Mouse (Mus musculus) forebrain, embryonic 15.5 days (tissue): ENCODE results near the gene Zdhhc5. TPM values are rescaled to one million over a fixed set of nuclear protein-coding genes. Genes with fewer than 3 reads are reported as not detected.

Experiments used
- ATAC-seq: fragments of 200-750 bp; cut with Nextera tagmentation; replicated peaks from 2 replicates; pipeline ENCODE4 v1.8.0; 2017; ENCODE audit warnings: mild to moderate bottlenecking, moderate TSS enrichment, moderate library complexity
- H3K27ac ChIP-seq: fragments of 300-500 bp; sonication (generic); replicated peaks from 2 replicates; pipeline ENCODE4 v1.5.1; 2015; ENCODE audit warnings: mild to moderate bottlenecking, inconsistent platforms
- H3K27me3 ChIP-seq: fragments of 300-500 bp; sonication (generic); 2 replicates; pipeline ENCODE4 v1.6.1; 2015; ENCODE audit warnings: inconsistent platforms
- H3K36me3 ChIP-seq: fragments of 300-500 bp; sonication (generic); 2 replicates; pipeline ENCODE4 v1.6.1; 2015; ENCODE audit warnings: mild to moderate bottlenecking, inconsistent platforms
- H3K4me1 ChIP-seq: fragments of 300-500 bp; sonication (generic); 2 replicates; pipeline ENCODE4 v1.6.1; 2015; ENCODE audit warnings: inconsistent platforms
- H3K4me2 ChIP-seq: fragments of 300-500 bp; sonication (generic); replicated peaks from 2 replicates; pipeline ENCODE4 v1.6.1; 2015; ENCODE audit warnings: mild to moderate bottlenecking, inconsistent platforms
- H3K4me3 ChIP-seq: fragments of 300-500 bp; sonication (generic); 2 replicates; pipeline ENCODE4 v1.5.1; 2015; ENCODE audit warnings: mild to moderate bottlenecking, inconsistent platforms
- H3K9ac ChIP-seq: fragments of 300-500 bp; sonication (generic); replicated peaks from 2 replicates; pipeline ENCODE4 v1.6.1; 2015; ENCODE audit warnings: mild to moderate bottlenecking, inconsistent platforms
- H3K9me3 ChIP-seq: fragments of 300-500 bp; sonication (generic); 2 replicates; pipeline ENCODE4 v1.6.1; 2016; ENCODE audit warnings: inconsistent platforms
- WGBS: fragments of 180-500 bp; shearing (Covaris S2); methylation state at CpG from one replicate; pipeline ENCODE4 v1.1.7; 2015; ENCODE audit warnings: mixed read lengths; 5-methylcytosine and 5-hydroxymethylcytosine counted together
- polyA plus RNA-seq: library from polyadenylated mRNA; unstranded; fragments of >200 nt; fragmentation: Nextera tagmentation; extraction: Ambion mirVana; gene quantifications from 2 replicates; pipeline ENCODE4 v1.2.1, GENCODE M21; 2015

Gene Zdhhc5
- polyA plus RNA-seq, 1 experiment from 2014 or later, result 19.3 TPM

DNA sequence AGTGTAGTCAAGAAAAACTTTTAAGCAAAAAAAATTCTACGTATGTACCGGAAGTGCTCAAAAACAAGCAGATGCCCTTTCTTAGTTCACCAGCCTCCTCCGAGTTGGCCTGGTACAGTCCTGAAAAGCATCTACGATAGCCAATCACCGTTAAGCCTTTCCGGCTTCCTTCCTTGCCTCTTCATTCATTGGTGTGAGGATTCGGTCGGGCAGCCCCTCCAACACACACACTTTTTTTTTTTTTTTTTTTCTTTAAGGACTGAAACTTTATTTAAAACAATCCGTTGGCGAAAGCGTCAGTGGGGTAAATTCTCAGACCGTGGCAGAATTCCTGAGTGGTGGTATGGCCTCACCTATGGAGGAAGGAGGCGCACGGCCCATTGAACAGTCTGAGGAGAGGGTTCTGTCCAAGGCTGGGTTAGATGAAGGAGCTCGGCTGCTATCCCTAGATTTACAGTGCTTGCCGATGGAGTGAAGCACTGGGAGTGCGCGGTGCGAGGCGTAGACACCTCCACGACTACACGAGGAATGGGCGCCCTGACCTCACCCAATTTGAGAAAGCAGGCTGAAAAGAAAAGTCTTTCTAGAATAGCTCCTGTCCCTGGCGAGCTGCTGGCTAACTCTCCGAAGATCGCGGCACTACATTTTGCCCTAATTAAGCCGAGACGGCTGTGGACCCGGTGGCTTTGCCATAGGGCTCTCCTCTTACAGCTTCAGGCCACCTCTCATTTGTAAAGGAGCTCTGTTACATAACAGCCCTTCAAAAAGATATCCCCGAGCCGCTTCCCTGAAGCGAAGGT lies 782 bp upstream of the Zdhhc5 start:
- Histone ChIP-seq H3K9ac (peak overlapping the region; percentile 51), H3K4me3 (peak overlapping the region; percentile 83), H3K4me1 (peaks cover 27% of the 10 kb centered on the region), H3K4me2 (peak overlapping the region; percentile 58), H3K27me3 (no peaks in the 10 kb centered on the region), H3K36me3 (peaks cover 4% of the 10 kb centered on the region), H3K9me3 (no peaks in the 10 kb centered on the region), H3K27ac (peak overlapping the region; percentile 94)
- under 1% methylated on average over 33 of the region's 33 CpGs for WGBS
- ATAC-seq, result peak; percentile 96

GRCm38 (mm10) chr2:84714422-84714810 lies 564 bp downstream of the Zdhhc5 start:
- H3K4me3 ChIP-seq, result peak overlapping the region; percentile 83
- peak; percentile 21 for ATAC-seq

GRCm38 (mm10) chr2:84711898-84712297 lies 3.1 kb downstream of the Zdhhc5 start:
- Histone ChIP-seq H3K9me3 (no peaks in the 10 kb centered on the region), H3K36me3 (peaks cover 21% of the 10 kb centered on the region), H3K4me2 (no peak overlapping the region), H3K27me3 (no peaks in the 10 kb centered on the region), H3K9ac (no peak overlapping the region), H3K4me3 (no peak overlapping the region), H3K4me1 (peaks cover 47% of the 10 kb centered on the region), H3K27ac (no peak overlapping the region)
- WGBS, result 82% methylated on average over 2 of the region's 2 CpGs
- ATAC-seq, result no peak

More at GRCm38 (mm10) chr2:84714422-84714810, 564 bp downstream of the Zdhhc5 start:
- H3K9ac ChIP-seq, result peak overlapping the region; percentile 91
- H3K36me3 ChIP-seq, result peaks cover 16% of the 10 kb centered on the region
- under 1% methylated on average over 22 of the region's 26 CpGs for WGBS
- H3K9me3 ChIP-seq, result no peaks in the 10 kb centered on the region
- H3K27me3 ChIP-seq, result no peaks in the 10 kb centered on the region
- H3K4me2 ChIP-seq, result peak overlapping the region; percentile 57
- H3K27ac ChIP-seq, result peak overlapping the region; percentile 94
- peaks cover 30% of the 10 kb centered on the region for H3K4me1 ChIP-seq

DNA sequence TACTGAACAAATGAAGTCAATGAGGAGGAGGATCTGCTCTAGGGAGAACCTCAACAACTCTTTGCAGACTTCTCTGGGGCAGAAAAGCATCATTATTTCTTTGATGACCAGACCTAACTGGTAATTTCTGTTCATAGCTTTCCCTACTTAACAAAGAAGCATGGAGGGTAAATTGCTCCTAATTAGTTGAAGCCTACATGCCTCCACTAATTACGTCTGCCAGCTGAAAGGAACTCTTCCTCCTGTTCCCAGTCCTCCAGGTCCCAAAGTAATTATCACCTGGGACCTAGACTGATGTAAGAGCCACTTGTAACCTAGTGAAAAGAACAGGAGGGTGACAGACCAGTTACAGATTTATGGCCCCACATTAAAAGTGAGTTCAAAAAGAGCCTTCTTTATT lies 7.5 kb downstream of the Zdhhc5 start:
- 8% methylated on average over 1 of the region's 1 CpGs for WGBS
- H3K27me3 ChIP-seq, result no peaks in the 10 kb centered on the region
- peaks cover 29% of the 10 kb centered on the region for H3K4me1 ChIP-seq
- H3K4me2 ChIP-seq, result no peak overlapping the region
- no peak for ATAC-seq
- H3K27ac ChIP-seq, result no peak overlapping the region
- no peak overlapping the region for H3K9ac ChIP-seq
- no peaks in the 10 kb centered on the region for H3K9me3 ChIP-seq
- H3K36me3 ChIP-seq, result peaks cover 30% of the 10 kb centered on the region
- no peak overlapping the region for H3K4me3 ChIP-seq

DNA sequence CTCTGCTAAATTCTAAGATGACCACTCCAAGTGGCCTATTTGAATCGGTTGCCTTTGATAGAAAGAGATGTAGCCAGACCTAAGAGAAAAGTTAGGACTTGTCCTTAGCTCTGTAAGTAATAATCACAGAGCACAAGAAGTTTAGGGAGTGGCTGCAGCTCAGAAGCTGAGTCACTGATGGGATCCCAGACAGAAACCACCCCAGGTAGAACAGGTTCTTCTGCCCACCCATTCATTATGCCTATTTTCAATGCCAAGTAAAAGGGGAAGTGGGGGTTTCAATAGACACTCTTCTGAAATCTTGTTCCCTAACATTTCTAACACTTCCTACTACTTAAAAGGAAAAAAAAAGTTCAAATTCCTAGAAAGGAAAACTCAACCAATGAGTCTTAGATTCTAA lies 9.7 kb downstream of the Zdhhc5 start:
- no peak overlapping the region for H3K27ac ChIP-seq
- WGBS, result 97% methylated on average over 1 of the region's 1 CpGs
- no peak overlapping the region for H3K9ac ChIP-seq
- H3K4me2 ChIP-seq, result no peak overlapping the region
- H3K4me3 ChIP-seq, result no peak overlapping the region
- H3K9me3 ChIP-seq, result no peaks in the 10 kb centered on the region
- no peak for ATAC-seq
- H3K27me3 ChIP-seq, result no peaks in the 10 kb centered on the region
- peaks cover 22% of the 10 kb centered on the region for H3K4me1 ChIP-seq
- peaks cover 26% of the 10 kb centered on the region for H3K36me3 ChIP-seq

DNA sequence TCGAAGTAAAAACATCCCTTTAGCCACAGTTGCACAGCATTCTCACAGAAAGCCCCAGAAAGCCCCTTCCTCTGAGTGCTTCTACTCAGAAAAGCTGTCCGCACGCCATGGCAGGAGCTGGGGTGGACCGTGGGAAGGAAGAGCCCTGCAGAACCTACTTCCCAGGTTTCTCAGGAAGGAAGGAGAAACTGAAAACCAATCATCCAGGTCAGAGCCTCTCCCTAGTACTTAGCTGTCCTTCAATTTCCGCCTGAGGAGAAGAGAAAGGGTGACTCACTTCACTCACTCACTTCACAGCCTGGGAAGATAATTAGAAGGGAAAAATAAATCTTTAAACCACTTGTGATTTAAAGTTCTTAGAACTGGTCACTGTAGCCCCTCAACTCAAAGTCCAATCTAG lies 10.7 kb downstream of the Zdhhc5 start:
- Histone ChIP-seq H3K9me3 (no peaks in the 10 kb centered on the region), H3K36me3 (peaks cover 23% of the 10 kb centered on the region), H3K27me3 (no peaks in the 10 kb centered on the region), H3K4me2 (no peak overlapping the region), H3K9ac (no peak overlapping the region), H3K4me3 (no peak overlapping the region), H3K4me1 (peaks cover 19% of the 10 kb centered on the region), H3K27ac (no peak overlapping the region)
- ATAC-seq, result no peak
- WGBS, result 64% methylated on average over 5 of the region's 5 CpGs

GRCm38 (mm10) chr2:84703497-84703896 lies 11.5 kb downstream of the Zdhhc5 start:
- no peak for ATAC-seq
- Histone ChIP-seq H3K27me3 (no peaks in the 10 kb centered on the region), H3K27ac (no peak overlapping the region), H3K36me3 (peaks cover 25% of the 10 kb centered on the region), H3K4me2 (no peak overlapping the region), H3K9ac (no peak overlapping the region), H3K4me1 (peaks cover 18% of the 10 kb centered on the region), H3K4me3 (no peak overlapping the region), H3K9me3 (no peaks in the 10 kb centered on the region)
- 89% methylated on average over 1 of the region's 1 CpGs for WGBS

DNA sequence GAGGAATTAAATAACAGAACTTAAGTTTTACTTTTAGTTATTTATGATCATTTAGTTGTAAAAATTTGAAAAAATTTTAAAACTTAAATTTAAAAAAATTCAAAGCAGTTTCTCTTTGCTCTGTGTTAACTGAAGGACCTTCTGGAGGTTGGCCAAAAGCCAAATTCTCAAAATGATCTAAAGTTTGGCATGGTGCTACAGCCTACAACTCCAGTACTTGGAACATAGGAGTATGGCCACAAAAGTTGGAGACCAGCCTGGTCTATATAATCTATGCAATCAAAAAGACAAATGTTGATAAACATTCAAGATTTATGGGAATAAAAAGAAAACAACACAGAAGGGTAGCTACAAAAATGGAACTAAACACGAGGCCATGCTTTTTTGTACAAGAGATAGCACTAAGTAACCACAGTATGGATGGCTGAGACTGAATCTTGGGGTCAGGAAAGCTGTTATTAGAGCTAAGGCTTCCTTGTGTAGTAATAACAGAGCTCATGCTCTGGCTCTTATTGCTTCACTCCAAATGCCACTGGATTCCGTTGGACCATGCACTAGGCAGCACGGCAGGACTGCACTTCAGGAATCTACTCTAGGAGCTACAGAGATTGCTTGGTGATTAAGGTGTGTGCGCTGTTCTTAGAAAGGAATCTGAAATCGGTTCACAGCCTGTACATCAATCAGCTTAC lies 19.8 kb downstream of the Zdhhc5 start:
- H3K36me3 ChIP-seq, result peaks cover 63% of the 10 kb centered on the region
- WGBS, result 92% methylated on average over 5 of the region's 5 CpGs
- H3K9ac ChIP-seq, result no peak overlapping the region
- no peak overlapping the region for H3K4me3 ChIP-seq
- no peak for ATAC-seq
- no peaks in the 10 kb centered on the region for H3K4me1 ChIP-seq
- no peak overlapping the region for H3K4me2 ChIP-seq
- no peaks in the 10 kb centered on the region for H3K27me3 ChIP-seq
- no peaks in the 10 kb centered on the region for H3K9me3 ChIP-seq
- no peak overlapping the region for H3K27ac ChIP-seq

- 89% methylated on average over 12 of the region's 12 CpGs for WGBS
- Histone ChIP-seq H3K27ac (no peak overlapping the region), H3K4me2 (no peak overlapping the region), H3K4me1 (no peaks in the 10 kb centered on the region), H3K4me3 (no peak overlapping the region), H3K36me3 (peaks cover 88% of the 10 kb centered on the region), H3K9ac (no peak overlapping the region), H3K27me3 (no peaks in the 10 kb centered on the region), H3K9me3 (no peaks in the 10 kb centered on the region)
- 0 out of 2 replicates have a peak, but pooled peaks have one; percentile 18 for ATAC-seq
These were observed 24.9 kb downstream of the Zdhhc5 start for GRCm38 (mm10) chr2:84690050-84690449.

DNA sequence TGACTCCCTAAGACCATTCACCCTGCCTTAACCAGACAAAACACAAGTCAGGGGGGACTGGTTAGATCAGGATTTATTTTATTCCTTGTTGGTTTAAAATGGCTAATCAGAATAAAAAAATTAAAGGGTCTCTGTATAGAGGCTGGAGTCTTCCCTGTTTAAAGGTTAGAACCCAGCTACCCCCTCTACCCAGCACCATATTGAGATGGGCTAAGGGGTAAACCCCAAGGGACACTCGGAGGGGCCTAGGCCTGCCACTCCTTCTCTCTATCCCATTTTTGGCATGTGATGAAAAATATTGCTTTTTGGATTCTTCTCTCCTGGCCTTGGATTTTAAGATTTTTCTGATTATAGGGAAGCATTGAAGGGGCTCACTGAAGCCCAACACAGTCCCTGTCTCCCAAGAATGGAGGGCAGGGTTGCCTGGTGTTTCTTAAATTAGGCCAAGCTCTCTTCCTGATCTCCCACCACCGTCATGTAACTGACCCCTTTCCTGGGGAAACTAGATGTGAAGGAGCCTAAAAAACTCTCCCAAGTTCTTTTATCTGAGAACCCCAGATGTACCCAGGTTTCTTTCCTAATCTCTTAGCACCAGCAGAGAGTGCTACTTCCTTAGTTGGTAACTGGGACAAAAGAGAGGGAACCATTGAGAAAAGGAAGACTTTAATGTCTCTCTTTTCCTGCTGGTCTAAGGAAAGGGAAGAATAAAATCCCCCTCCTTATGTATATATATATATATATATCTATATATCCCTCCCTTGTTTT lies 26.7 kb downstream of the Zdhhc5 start:
- no peak for ATAC-seq
- Histone ChIP-seq H3K4me2 (no peak overlapping the region), H3K9me3 (no peaks in the 10 kb centered on the region), H3K36me3 (peaks cover 85% of the 10 kb centered on the region), H3K27me3 (no peaks in the 10 kb centered on the region), H3K9ac (no peak overlapping the region), H3K4me1 (no peaks in the 10 kb centered on the region), H3K4me3 (no peak overlapping the region), H3K27ac (no peak overlapping the region)
- WGBS, result 85% methylated on average over 2 of the region's 2 CpGs

DNA sequence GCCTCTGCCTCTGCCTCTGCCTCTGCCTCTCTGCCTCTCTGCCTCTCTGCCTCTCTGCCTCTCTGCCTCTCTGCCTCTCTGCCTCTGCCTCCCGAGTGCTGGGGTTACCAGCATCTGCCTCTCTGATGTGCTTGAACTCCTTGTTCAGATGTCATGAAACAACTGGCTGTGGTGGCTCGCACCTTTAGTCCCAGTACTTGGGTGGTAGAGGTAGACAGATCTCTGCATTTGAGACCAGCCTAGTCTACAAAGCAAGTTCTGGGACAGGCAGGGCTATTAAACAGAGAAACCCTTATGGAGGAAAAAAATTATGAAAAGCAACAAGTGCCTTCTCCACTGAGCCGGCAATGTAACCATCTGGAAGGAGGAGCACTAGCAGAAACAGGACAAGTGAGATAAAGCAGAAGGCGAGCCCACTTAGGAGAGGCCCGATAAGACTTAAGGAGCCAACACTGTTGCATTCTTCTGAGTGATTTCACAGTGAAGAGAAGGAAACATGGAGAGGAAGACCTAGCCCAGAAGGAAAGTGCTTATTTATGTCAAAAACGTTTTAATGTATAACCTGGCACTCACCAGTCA lies 32.3 kb downstream of the Zdhhc5 start:
- Histone ChIP-seq H3K4me2 (no peak overlapping the region), H3K9ac (no peak overlapping the region), H3K9me3 (no peaks in the 10 kb centered on the region), H3K27ac (no peak overlapping the region), H3K4me1 (peaks cover 11% of the 10 kb centered on the region), H3K4me3 (no peak overlapping the region), H3K27me3 (no peaks in the 10 kb centered on the region), H3K36me3 (peaks cover 41% of the 10 kb centered on the region)
- 83% methylated on average over 6 of the region's 6 CpGs for WGBS
- ATAC-seq, result no peak

- peak within 1 kb of the TSS; percentile 82 for H3K4me3 ChIP-seq
- H3K9ac ChIP-seq, result peak within 1 kb of the TSS; percentile 76
- whole genome bisulfite sequencing, result 20% methylated on average over 8 of the region's 8 CpGs
- ATAC-seq, result no peak
- peak within 1 kb of the TSS; percentile 56 for H3K4me2 ChIP-seq
- H3K4me1 ChIP-seq, result peaks cover 25% of the 10 kb centered on the region
- peak within 1 kb of the TSS; percentile 65 for H3K27ac ChIP-seq
- no peaks in the 10 kb centered on the region for H3K9me3 ChIP-seq
- H3K27me3 ChIP-seq, result no peaks in the 10 kb centered on the region
- peaks cover 27% of the 10 kb centered on the region for H3K36me3 ChIP-seq
These were observed 36.0 kb downstream of the Zdhhc5 start, which contains the start of gene Tmx2 for GRCm38 (mm10) chr2:84679016-84679415. TSS of gene Tmx2 (minus strand) at chr2:84679140.
